8 mouse cellular contexts compared by ENCODE assay signal in the genomic region with DNA sequence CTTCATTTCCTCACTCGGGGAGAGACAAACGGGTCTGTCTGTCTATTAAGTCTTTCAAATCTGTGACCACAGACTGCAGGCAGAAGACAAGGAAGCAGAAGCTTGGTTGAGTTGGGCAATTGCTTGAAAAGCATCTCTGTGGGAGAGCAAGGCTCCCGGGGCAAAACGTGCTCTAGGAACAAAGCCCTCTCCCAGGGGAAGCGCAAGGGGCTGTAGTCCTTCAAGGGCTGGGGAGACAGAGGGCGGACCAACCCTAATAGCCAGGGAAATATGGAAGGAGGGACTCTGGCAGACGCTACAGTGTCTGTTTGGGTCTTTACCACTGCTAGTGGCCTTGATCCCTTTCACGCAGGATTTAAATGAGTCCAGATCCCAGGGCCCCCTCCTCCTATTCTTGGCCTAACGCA.
DNase-seq lines count a peak whose midpoint lies in the region; ATAC-seq lines count a peak whose summit lies in the region.

No protein-coding gene starts in this region.

- peak overlapping the region; percentile 39 for H3K4me3 ChIP-seq in lung, embryonic 16.5 days (ENCODE audit: low read length)
- H3K4me3 ChIP-seq in embryonic facial prominence, embryonic 15.5 days (replicated peaks), result peak overlapping the region; percentile 34
- peak overlapping the region; percentile 20 for H3K4me3 ChIP-seq in hindbrain, embryonic 13.5 days

- peaks cover 3% of the 10 kb centered on the region; the same call in 1 of the 2 replicates for H3K4me1 ChIP-seq in lung, embryonic 16.5 days (replicated peaks; ENCODE audit: control insufficient read depth, insufficient read depth, low read length)
- H3K4me1 ChIP-seq in embryonic facial prominence, embryonic 15.5 days, result peaks cover 11% of the 10 kb centered on the region
- peaks cover 12% of the 10 kb centered on the region for H3K4me1 ChIP-seq in hindbrain, embryonic 13.5 days (replicated peaks)

- peak overlapping the region; percentile 57 for H3K4me2 ChIP-seq in lung, embryonic 16.5 days (ENCODE audit: low read depth, low read length)
- H3K4me2 ChIP-seq in embryonic facial prominence, embryonic 15.5 days (replicated peaks), result peak overlapping the region; percentile 45
- H3K4me2 ChIP-seq in hindbrain, embryonic 13.5 days, result peak overlapping the region; percentile 49

- H3K27ac ChIP-seq in lung, embryonic 16.5 days (ENCODE audit: low read length), result no peak overlapping the region
- peak overlapping the region; percentile 48; the same call in 1 of the 2 replicates for H3K27ac ChIP-seq in embryonic facial prominence, embryonic 15.5 days (replicated peaks)
- H3K27ac ChIP-seq in hindbrain, embryonic 13.5 days, result peak overlapping the region; percentile 8; the same call in 1 of the 2 replicates

- 21% methylated on average over 9 of the region's 9 CpGs for WGBS in lung, embryonic 16.5 days
- 8% methylated on average over 9 of the region's 9 CpGs for WGBS in embryonic facial prominence, embryonic 15.5 days
- 3% methylated on average over 9 of the region's 9 CpGs for WGBS in hindbrain, embryonic 13.5 days

- peaks cover 5% of the 10 kb centered on the region; the same call in 1 of the 2 replicates for H3K27me3 ChIP-seq in lung, embryonic 16.5 days (ENCODE audit: control insufficient read depth, insufficient read depth, low read depth, low read length)
- H3K27me3 ChIP-seq in embryonic facial prominence, embryonic 15.5 days, result peaks cover 4% of the 10 kb centered on the region; the same call in 1 of the 2 replicates
- peaks cover 28% of the 10 kb centered on the region for H3K27me3 ChIP-seq in hindbrain, embryonic 13.5 days

- H3K9me3 ChIP-seq in lung, embryonic 16.5 days (ENCODE audit: control insufficient read depth, low read length), result no peaks in the 10 kb centered on the region
- no peaks in the 10 kb centered on the region for H3K9me3 ChIP-seq in embryonic facial prominence, embryonic 15.5 days (replicated peaks)
- H3K9me3 ChIP-seq in hindbrain, embryonic 13.5 days, result no peaks in the 10 kb centered on the region

- no peak for DNase-seq in lung, postnatal 14 days
- peak; percentile 22 for DNase-seq in mesoderm, embryonic 11.5 days (ENCODE audit: low read depth, low spot score)
- no peak for DNase-seq in MN1 (ENCODE audit: low spot score)
- no peak for DNase-seq in adrenal gland, postnatal 4 days (ENCODE audit: low spot score in 2 of 2)
- DNase-seq in kidney, adult 18-20 months, result no peak

- no peaks in the 10 kb centered on the region for H3K36me3 ChIP-seq in lung, embryonic 16.5 days (ENCODE audit: control insufficient read depth, insufficient read depth, low read length)
- no peaks in the 10 kb centered on the region for H3K36me3 ChIP-seq in embryonic facial prominence, embryonic 15.5 days
- H3K36me3 ChIP-seq in hindbrain, embryonic 13.5 days, result no peaks in the 10 kb centered on the region

- ATAC-seq in lung, embryonic 16.5 days (ENCODE audit: low read depth), result no peak; the same call in 1 of the 2 replicates
- ATAC-seq in embryonic facial prominence, embryonic 15.5 days (ENCODE audit: insufficient number of reproducible peaks, low FRiP score, low TSS enrichment, low read depth), result no peak
- ATAC-seq in hindbrain, embryonic 13.5 days (ENCODE audit: low FRiP score), result no peak

- peak overlapping the region; percentile 49; the same call in 1 of the 2 replicates for H3K9ac ChIP-seq in lung, embryonic 16.5 days (ENCODE audit: low read length)
- H3K9ac ChIP-seq in embryonic facial prominence, embryonic 15.5 days, result 0 out of 2 replicates have a peak overlapping the region, but pooled peaks have one; percentile 21
- peak overlapping the region; percentile 39 for H3K9ac ChIP-seq in hindbrain, embryonic 13.5 days
